Mouse (Mus musculus) heart, embryonic 10.5 days (tissue): ENCODE results near the gene Irf2. TPM values are rescaled to one million over a fixed set of nuclear protein-coding genes. Genes with fewer than 3 reads are reported as not detected.

Experiments
- DNase-seq: peaks from one replicate; pipeline ENCODE4 v3.0.0-alpha.2; 2017; ENCODE audit warnings: low spot score
- H3K27ac ChIP-seq: fragments of 300-500 bp; sonication (generic); 2 replicates; pipeline ENCODE4 v1.5.1; 2016; ENCODE audit warnings: mild to moderate bottlenecking
- H3K27me3 ChIP-seq: fragments of 300-500 bp; sonication (generic); 2 replicates; pipeline ENCODE4 v1.6.1; 2016; ENCODE audit warnings: mild to moderate bottlenecking; ENCODE audit not compliant: poor library complexity, insufficient read depth, severe bottlenecking
- H3K36me3 ChIP-seq: fragments of 300-500 bp; sonication (generic); 2 replicates; pipeline ENCODE4 v1.6.1; 2016; ENCODE audit warnings: mild to moderate bottlenecking, moderate library complexity
- H3K4me1 ChIP-seq: fragments of 300-500 bp; sonication (generic); 2 replicates; pipeline ENCODE4 v1.6.1; 2016; ENCODE audit warnings: mild to moderate bottlenecking
- H3K4me3 ChIP-seq: fragments of 300-500 bp; sonication (generic); 2 replicates; pipeline ENCODE4 v1.5.1; 2016; ENCODE audit warnings: mild to moderate bottlenecking, moderate library complexity
- H3K9me3 ChIP-seq: fragments of 300-500 bp; sonication (generic); 2 replicates; pipeline ENCODE4 v1.6.1; 2016; ENCODE audit warnings: mild to moderate bottlenecking, moderate library complexity
- WGBS: fragments of 180-500 bp; shearing (Covaris S2); methylation state at CpG from one replicate; pipeline ENCODE4 v1.1.7; 2016; 5-methylcytosine and 5-hydroxymethylcytosine counted together
- polyA plus RNA-seq: library from polyadenylated mRNA; unstranded; fragments of >200 nt; fragmentation: Nextera tagmentation; extraction: Ambion mirVana; gene quantifications from 2 replicates; pipeline ENCODE4 v1.2.1, GENCODE M21; 2016

The Irf2 gene
- polyA plus RNA-seq, 1 experiment from 2014 or later = 10.9 TPM

DNA sequence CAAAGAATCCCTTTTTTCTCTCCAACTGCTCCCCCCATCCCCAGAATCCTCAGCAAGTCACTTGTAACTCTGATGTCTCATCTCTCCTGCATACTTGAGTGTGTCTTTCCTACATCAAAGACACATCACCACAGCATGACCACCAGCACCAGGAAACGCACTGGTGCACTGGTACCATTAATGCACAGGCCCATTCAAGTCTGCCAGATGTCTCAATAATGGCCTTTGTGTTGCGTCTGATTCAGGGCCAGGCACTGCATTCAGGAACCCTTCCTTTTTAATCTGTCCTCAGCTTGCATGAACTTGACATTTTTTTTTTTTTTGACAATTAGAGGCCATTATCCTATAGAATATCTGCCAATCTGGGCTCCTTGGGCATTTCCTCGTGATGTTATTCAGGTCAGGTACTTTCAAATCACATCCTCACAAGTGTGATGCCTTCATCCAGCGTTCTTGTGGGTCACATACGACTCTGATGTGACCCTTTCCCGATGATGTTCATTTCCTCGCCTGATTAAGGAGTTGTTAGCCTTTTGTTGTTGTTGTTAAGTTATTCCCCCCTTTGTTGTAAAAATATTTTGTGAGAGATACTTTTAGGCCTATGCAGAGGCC is 31.5 kb downstream of the Irf2 start:
- no peak for DNase-seq
- H3K27ac ChIP-seq = no peak overlapping the region
- 88% methylated on average over 7 of the region's 7 CpGs for WGBS
- peaks cover 14% of the 10 kb centered on the region for H3K4me1 ChIP-seq
- peaks cover 12% of the 10 kb centered on the region; the same call in 1 of the 2 replicates for H3K36me3 ChIP-seq
- H3K27me3 ChIP-seq = no peaks in the 10 kb centered on the region
- H3K9me3 ChIP-seq = no peaks in the 10 kb centered on the region
- no peak overlapping the region for H3K4me3 ChIP-seq

DNA sequence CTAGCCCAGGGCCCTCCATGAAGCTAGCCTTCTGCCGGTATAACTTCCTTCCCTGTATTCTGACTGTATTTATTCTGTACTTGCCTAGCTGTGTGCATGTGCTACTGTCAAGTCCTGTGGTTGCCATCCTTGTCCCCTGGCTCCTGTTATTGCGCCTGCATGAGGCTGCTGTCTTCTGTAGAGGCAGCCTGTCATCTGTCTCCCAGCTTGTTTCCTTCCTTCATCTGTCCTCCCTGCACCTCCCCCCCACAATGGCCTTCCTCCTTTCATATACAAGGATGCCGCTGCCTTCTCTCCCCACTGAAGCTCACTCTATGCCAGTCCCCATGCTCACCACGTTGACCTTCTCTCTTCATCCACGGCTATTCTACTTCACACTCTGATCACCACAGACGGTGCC is 33.3 kb downstream of the Irf2 start:
- Histone ChIP-seq H3K27ac (no peak overlapping the region), H3K36me3 (peaks cover 9% of the 10 kb centered on the region; the same call in 1 of the 2 replicates), H3K9me3 (no peaks in the 10 kb centered on the region), H3K4me3 (no peak overlapping the region), H3K4me1 (peaks cover 14% of the 10 kb centered on the region), H3K27me3 (no peaks in the 10 kb centered on the region)
- WGBS = 87% methylated on average over 6 of the region's 6 CpGs
- no peak for DNase-seq

DNA sequence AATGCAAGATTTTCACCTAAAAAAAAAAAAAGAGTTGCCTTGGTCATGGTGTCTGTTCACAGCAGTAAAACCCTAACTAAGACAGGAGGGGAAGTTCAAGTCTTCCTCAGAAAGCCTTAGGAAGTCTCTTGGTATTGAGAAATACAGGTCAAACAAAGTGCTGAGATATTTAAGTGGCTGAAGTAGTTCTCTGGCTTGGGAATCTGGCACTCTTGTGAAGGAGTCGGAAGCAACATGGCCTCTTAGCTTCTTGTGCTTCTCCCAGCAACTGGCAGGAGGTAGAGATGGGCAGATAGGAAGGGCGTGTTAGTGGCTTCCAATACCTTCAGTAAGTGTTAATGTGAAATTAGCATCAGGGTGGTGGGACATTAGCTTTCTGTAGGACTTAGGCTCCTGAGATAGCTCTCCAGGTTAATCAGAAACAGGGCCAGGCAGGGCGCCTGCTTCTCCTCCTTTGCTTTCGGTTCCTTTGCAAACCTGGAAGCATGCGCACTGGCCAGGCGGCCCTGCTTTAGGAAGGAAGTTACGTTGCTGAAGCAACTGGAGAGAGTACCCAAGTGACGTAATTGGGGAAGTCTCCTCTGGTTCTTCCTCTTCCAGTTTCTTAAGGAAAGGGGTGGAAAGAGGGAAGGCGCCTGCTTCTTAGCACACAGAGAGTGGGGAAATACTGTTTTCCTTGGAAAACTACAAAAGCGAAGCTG is 38.4 kb downstream of the Irf2 start:
- peaks cover 9% of the 10 kb centered on the region; the same call in 1 of the 2 replicates for H3K36me3 ChIP-seq
- peaks cover under 1% of the 10 kb centered on the region; the same call in 1 of the 2 replicates for H3K4me1 ChIP-seq
- no peaks in the 10 kb centered on the region for H3K27me3 ChIP-seq
- DNase-seq = no peak
- no peak overlapping the region for H3K4me3 ChIP-seq
- no peak overlapping the region for H3K27ac ChIP-seq
- 87% methylated on average over 10 of the region's 10 CpGs for WGBS
- no peaks in the 10 kb centered on the region for H3K9me3 ChIP-seq

DNA sequence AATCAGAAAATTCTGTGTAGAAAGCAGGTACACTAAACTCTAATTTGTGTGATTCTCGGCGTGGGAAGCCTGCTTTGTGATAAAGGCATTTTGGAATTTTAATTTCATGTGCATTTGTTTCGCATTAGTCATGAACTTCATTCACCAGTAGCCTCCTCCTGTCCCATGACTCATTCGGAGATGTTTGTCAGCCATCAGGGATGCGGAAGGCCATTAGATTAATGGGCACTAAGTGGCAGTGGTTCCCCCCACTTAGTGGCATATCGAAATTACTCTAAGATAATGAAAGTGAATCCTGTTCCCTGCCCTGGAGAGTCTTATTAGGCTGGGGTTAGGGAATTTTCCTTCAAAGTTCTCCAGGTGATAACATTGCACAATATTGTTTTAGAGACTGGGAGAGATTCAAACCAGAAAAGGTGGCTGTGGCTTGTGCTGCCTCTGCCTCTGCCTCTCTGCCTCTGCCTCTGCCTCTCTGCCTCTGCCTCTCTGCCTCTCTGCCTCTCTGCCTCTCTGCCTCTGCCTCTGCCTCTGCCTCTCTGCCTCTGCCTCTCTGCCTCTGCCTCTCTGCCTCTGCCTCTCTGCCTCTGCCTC is 41.6 kb downstream of the Irf2 start:
- Histone ChIP-seq H3K4me3 (no peak overlapping the region), H3K4me1 (no peaks in the 10 kb centered on the region), H3K27ac (no peak overlapping the region), H3K27me3 (no peaks in the 10 kb centered on the region), H3K36me3 (no peaks in the 10 kb centered on the region), H3K9me3 (no peaks in the 10 kb centered on the region)
- no peak for DNase-seq
- 86% methylated on average over 6 of the region's 6 CpGs for WGBS

DNA sequence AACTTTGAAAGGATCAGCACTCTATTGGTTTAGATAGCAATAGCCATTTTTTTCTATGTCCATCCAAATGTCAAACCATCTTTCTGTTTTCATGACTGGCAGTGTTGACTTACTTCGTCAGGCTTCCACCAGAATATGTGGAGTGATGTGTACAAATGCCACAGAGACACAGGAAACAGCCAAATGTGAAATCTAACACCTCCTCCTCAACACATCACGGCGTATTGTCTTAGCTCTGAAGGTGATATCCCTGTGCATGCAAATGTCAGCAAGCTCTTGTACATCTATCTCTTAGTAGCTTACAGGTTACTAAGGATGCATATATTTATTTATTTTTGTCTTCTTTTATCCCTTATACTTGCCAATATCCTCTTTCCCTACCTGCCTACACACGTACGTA is 42.7 kb downstream of the Irf2 start:
- no peak for DNase-seq
- Histone ChIP-seq H3K4me3 (no peak overlapping the region), H3K27ac (no peak overlapping the region), H3K9me3 (no peaks in the 10 kb centered on the region), H3K36me3 (peaks cover 2% of the 10 kb centered on the region; the same call in 1 of the 2 replicates), H3K4me1 (no peaks in the 10 kb centered on the region), H3K27me3 (no peaks in the 10 kb centered on the region)
- 86% methylated on average over 5 of the region's 5 CpGs for WGBS

DNA sequence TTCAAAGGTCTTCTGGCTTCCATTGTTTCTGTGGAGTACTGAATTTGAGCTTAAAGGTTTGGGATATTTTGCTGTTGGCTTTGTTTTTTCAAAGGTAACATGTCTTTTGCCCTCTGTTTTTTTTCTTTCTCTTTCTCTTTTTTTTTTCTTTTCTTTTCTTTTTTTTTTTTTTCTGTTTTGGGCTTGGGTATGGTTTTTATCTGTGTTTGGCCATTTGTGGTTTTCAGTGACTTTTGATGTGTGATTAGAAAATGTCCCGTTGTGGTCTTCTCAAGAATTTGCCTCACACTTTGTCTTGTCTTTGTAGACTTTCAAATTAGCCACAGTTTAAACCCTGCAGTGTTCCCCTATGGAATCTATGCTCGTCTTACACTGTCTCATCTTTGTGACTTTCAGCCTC is 45.5 kb downstream of the Irf2 start:
- H3K36me3 ChIP-seq = peaks cover 2% of the 10 kb centered on the region; the same call in 1 of the 2 replicates
- no peak for DNase-seq
- no peak overlapping the region for H3K27ac ChIP-seq
- no peaks in the 10 kb centered on the region for H3K4me1 ChIP-seq
- 71% methylated on average over 2 of the region's 2 CpGs for WGBS
- no peak overlapping the region for H3K4me3 ChIP-seq
- no peaks in the 10 kb centered on the region for H3K27me3 ChIP-seq
- H3K9me3 ChIP-seq = no peaks in the 10 kb centered on the region

DNA sequence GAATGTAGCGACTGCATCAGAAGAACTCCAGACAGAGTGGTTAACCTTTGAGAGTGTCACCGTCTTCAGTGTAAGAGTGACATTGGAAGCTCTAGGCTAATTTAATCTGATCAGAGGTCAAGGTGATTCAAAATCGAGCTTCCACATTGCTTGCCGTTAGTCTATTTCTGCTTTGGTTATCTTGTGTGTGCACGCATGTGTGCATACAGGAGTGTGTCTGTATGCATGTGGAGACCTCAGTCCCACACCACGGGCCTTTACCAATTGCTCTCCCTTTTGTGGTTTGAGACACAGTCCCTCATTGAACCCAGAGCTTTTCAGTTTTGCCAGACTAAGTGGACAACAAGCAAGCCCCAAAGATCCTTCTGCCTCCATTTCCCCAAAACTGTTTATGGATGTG is 46.4 kb downstream of the Irf2 start:
- Histone ChIP-seq H3K27ac (no peak overlapping the region), H3K27me3 (no peaks in the 10 kb centered on the region), H3K4me1 (peaks cover 1% of the 10 kb centered on the region; the same call in 1 of the 2 replicates), H3K36me3 (peaks cover 2% of the 10 kb centered on the region; the same call in 1 of the 2 replicates), H3K9me3 (no peaks in the 10 kb centered on the region), H3K4me3 (no peak overlapping the region)
- 75% methylated on average over 6 of the region's 6 CpGs for WGBS
- DNase-seq = no peak

DNA sequence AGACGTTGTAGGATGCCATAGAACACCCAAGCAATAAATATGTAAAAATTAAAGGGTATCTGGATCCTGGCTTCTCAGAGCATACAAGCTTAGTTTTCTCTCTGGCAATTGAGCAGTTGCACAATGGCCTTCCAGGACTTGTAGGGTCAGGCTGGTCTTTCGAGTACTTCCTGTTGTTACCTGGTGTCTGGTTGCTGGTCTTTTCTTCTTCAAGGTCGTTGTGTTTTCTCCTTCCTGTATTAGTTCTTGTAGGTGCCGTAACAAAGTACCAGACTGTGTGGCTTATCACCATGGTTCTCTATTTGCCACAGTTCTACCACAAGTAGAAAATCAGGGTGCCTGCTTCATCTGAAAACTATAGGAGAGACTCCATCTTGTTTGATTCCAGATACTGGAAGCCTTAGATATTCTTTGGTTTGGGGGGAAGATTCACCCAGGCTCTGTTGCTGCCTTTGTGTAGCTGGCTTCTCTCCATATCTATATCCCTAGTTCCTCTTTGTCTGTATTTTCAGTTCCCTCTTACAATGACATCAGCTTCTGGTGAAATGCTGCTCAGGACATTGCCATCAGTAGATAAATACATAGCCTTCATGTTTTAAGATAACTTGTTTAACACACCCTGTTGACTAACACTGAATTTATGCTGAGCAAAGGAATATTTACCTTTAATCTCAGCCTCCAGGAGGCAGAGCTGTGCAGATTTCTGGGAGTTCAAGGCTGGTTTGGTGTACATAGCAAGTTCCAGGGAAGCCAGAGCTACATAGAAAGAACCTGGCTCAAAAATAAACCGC is 49.8 kb downstream of the Irf2 start:
- no peak overlapping the region for H3K4me3 ChIP-seq
- H3K27me3 ChIP-seq = no peaks in the 10 kb centered on the region
- peaks cover 2% of the 10 kb centered on the region; the same call in 1 of the 2 replicates for H3K36me3 ChIP-seq
- peaks cover 10% of the 10 kb centered on the region; the same call in 1 of the 2 replicates for H3K4me1 ChIP-seq
- 81% methylated on average over 5 of the region's 5 CpGs for WGBS
- DNase-seq = no peak
- no peak overlapping the region for H3K27ac ChIP-seq
- H3K9me3 ChIP-seq = no peaks in the 10 kb centered on the region

DNA sequence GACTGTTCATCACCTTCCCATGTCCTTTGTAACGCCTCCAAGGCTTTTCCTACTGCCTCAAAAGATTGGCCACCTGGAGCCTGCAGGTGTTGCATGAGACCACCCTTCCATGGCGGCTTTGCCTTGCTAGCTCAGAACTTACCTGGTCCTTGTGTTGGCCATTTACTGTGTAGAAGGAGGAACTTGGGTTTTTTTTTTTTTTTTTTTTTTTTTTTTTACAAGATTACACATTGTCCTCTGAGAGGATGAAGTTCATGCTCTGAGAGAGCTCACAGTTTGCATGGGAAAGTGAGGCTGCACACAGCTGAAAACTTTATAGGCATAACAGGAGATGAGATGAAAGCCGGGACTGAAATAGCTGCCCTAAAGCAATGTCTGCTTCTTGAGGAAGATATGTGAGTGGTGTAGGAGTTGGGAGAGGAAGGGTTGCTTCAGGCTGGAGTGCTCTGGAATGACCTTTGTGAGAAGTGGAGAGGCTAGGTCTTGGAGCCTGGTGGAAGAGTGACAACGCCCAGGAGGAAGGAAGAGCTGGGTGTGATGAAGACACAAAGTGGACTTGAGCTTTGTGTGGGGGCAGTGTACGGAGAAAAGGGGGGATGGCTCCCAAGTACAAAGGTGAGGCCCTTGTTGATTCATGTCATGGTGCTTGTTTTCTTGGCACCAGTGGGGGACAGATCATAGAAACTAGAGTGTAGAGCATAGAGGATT is 52.3 kb downstream of the Irf2 start:
- no peak for DNase-seq
- 78% methylated on average over 5 of the region's 5 CpGs for WGBS
- Histone ChIP-seq H3K9me3 (no peaks in the 10 kb centered on the region), H3K4me1 (peaks cover 10% of the 10 kb centered on the region; the same call in 1 of the 2 replicates), H3K27ac (no peak overlapping the region), H3K27me3 (no peaks in the 10 kb centered on the region), H3K36me3 (peaks cover 9% of the 10 kb centered on the region; the same call in 1 of the 2 replicates), H3K4me3 (no peak overlapping the region)

DNA sequence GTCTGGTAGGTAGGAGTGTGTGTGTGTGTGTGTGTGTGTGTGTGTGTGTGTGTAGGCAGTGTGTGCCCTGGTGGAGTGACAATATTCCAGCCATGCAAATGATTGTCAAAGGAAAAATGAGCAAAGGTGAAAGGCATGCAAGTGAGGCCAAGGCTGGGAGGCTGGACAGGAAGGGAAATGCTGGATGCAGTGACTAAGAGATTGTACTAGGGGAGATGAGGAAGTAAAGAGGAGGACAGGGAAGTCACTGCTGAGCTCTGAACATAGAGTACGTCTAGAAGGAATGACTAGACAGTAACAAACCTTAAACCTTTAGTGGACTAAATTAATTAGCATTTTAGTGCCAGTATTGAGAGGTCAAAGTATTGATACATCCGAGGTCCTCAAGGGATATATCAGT is 53.1 kb downstream of the Irf2 start:
- H3K9me3 ChIP-seq = no peaks in the 10 kb centered on the region
- DNase-seq = no peak
- H3K36me3 ChIP-seq = peaks cover 16% of the 10 kb centered on the region; the same call in 1 of the 2 replicates
- H3K4me3 ChIP-seq = no peak overlapping the region
- 73% methylated on average over 2 of the region's 2 CpGs for WGBS
- peaks cover 10% of the 10 kb centered on the region; the same call in 1 of the 2 replicates for H3K4me1 ChIP-seq
- no peak overlapping the region for H3K27ac ChIP-seq
- no peaks in the 10 kb centered on the region for H3K27me3 ChIP-seq

DNA sequence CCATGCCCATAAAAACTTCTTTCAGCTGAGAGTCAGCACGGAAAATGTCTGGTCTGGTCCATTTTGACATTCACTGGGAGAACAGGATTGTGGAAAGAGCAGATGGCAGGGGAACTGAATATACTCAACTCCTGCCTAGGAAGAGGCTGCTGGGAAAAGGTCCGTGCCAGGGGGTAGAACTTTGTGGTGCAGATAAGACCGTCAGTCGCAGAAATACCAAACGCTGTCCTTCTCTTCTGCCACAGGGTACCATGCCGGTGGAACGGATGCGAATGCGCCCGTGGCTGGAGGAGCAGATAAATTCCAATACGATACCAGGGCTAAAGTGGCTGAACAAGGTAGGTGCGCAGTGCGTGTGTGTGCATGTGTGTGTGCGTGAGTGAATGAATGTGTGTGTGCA is 53.7 kb downstream of the Irf2 start:
- 89% methylated on average over 14 of the region's 14 CpGs for WGBS
- H3K4me3 ChIP-seq = no peak overlapping the region
- DNase-seq = no peak
- H3K27ac ChIP-seq = no peak overlapping the region
- no peaks in the 10 kb centered on the region for H3K27me3 ChIP-seq
- H3K4me1 ChIP-seq = peaks cover 10% of the 10 kb centered on the region; the same call in 1 of the 2 replicates
- peaks cover 18% of the 10 kb centered on the region; the same call in 1 of the 2 replicates for H3K36me3 ChIP-seq
- no peaks in the 10 kb centered on the region for H3K9me3 ChIP-seq

DNA sequence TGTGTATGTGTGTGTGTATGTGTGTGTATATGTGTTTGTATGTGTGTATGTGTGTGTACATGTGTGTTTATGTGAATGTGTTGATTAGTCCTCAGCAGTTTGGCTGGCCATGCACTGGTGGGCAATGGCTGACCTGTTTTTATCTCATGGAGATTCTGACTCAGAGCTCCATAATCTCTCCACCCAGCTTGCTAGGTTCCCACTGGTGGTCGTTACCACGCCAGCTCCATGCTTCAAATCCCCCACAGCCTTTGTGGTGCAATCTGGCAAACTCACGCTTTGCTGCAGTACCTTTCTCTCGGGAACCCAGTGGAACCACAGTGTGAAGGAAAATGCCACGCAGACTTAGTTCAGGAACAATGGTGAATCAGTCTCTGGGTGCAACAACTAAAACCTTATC is 54.8 kb downstream of the Irf2 start:
- Histone ChIP-seq H3K4me3 (no peak overlapping the region), H3K36me3 (peaks cover 21% of the 10 kb centered on the region; the same call in 1 of the 2 replicates), H3K27me3 (no peaks in the 10 kb centered on the region), H3K9me3 (no peaks in the 10 kb centered on the region), H3K4me1 (peaks cover 10% of the 10 kb centered on the region; the same call in 1 of the 2 replicates), H3K27ac (no peak overlapping the region)
- DNase-seq = no peak
- 75% methylated on average over 5 of the region's 5 CpGs for WGBS
